Mouse (Mus musculus): ENCODE data around the gene Ccl5.
"Not testable (repeated sequence)": the region's sequence is repeated elsewhere in the genome, so short reads cannot be mapped to it uniquely, and the experiment has no call there.

Ccl5 gene

GRCm38 (mm10) chr11:83530360-83530759 is at the start of gene Ccl5:
Ccl5 (minus strand) TSS chr11:83530518.
- DNase-seq: no peak

- DNase-seq: no peak
These were observed 48.7 kb upstream of the Ccl5 start for GRCm38 (mm10) chr11:83578999-83579398.

- DNase-seq: no peak
These were observed 48.0 kb upstream of the Ccl5 start, which contains the start of gene Ccl9 for GRCm38 (mm10) chr11:83578186-83578760. Ccl9 (minus strand) TSS chr11:83578636.

- no peak for DNase-seq
These were observed 46.7 kb upstream of the Ccl5 start for GRCm38 (mm10) chr11:83576927-83577555.

GRCm38 (mm10) chr11:83572834-83573233 is 42.5 kb upstream of the Ccl5 start:
- DNase-seq: no peak

GRCm38 (mm10) chr11:83572223-83572622 is 41.9 kb upstream of the Ccl5 start:
- peak; percentile 61 for DNase-seq

- no peak for DNase-seq
These were observed 39.9 kb upstream of the Ccl5 start for GRCm38 (mm10) chr11:83570189-83570588.

GRCm38 (mm10) chr11:83569249-83569648 is 38.9 kb upstream of the Ccl5 start:
- DNase-seq: no peak

GRCm38 (mm10) chr11:83568786-83569185 is 38.5 kb upstream of the Ccl5 start:
- no peak for DNase-seq

GRCm38 (mm10) chr11:83568061-83568460 is 37.7 kb upstream of the Ccl5 start:
- no peak for DNase-seq

- DNase-seq: no peak
These were observed 37.0 kb upstream of the Ccl5 start for GRCm38 (mm10) chr11:83567311-83567710.

GRCm38 (mm10) chr11:83566617-83567016 is 36.3 kb upstream of the Ccl5 start:
- no peak for DNase-seq

- no peak for DNase-seq
These were observed 33.4 kb upstream of the Ccl5 start for GRCm38 (mm10) chr11:83563754-83564153.

- DNase-seq: no peak
These were observed 32.1 kb upstream of the Ccl5 start for GRCm38 (mm10) chr11:83562311-83562887.

GRCm38 (mm10) chr11:83560405-83560804 is 30.1 kb upstream of the Ccl5 start:
- DNase-seq: no peak

GRCm38 (mm10) chr11:83557074-83557473 is 26.8 kb upstream of the Ccl5 start:
- DNase-seq: no peak

- DNase-seq: peak; percentile 58
These were observed 25.9 kb upstream of the Ccl5 start for GRCm38 (mm10) chr11:83556085-83556781.

- DNase-seq: no peak
These were observed 21.4 kb upstream of the Ccl5 start for GRCm38 (mm10) chr11:83551668-83552067.

- not testable (repeated sequence) for DNase-seq
These were observed 20.7 kb upstream of the Ccl5 start for GRCm38 (mm10) chr11:83551037-83551436.

GRCm38 (mm10) chr11:83550186-83550632 is 19.9 kb upstream of the Ccl5 start:
- no peak for DNase-seq

- peak; percentile 28 for DNase-seq
These were observed 13.9 kb upstream of the Ccl5 start for GRCm38 (mm10) chr11:83544214-83544613.

- DNase-seq: no peak
These were observed 11.1 kb upstream of the Ccl5 start for GRCm38 (mm10) chr11:83541415-83541814.

GRCm38 (mm10) chr11:83540931-83541330 is 10.6 kb upstream of the Ccl5 start:
- DNase-seq: no peak
